Mouse (Mus musculus) ovary, postnatal 10 days (tissue): ENCODE results near the gene Gm15130.

Source experiments
- DNase-seq: peaks from one replicate; pipeline ENCODE4 v3.0.0; 2022; ENCODE audit warnings: low spot score

The Gm15130 gene

GRCm38 (mm10) chr2:111152836-111153235 is at the start of gene Gm15130:
Gm15130 (minus strand) TSS chr2:111152936.
- no peak for DNase-seq

DNA sequence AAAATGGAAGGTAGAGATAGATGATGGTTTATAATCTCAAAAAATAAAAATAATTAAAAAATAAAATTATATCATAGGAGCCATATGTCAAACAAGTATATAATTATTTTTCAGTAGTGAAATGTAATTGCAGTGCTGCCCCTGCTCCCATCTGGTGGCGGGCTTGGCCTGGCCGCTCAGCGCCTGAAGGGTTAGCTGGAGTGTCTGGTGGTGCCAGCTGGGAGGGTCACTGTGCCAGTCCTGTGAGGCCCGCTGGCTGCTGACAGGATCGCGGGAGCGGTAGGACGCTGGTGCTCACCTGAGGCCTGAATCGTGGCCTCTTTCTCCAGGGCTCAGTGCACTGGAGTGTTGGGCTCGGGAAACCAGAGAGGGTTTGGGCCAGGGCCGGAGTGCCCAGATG is 29.3 kb upstream of the Gm15130 start:
- no peak for DNase-seq

DNA sequence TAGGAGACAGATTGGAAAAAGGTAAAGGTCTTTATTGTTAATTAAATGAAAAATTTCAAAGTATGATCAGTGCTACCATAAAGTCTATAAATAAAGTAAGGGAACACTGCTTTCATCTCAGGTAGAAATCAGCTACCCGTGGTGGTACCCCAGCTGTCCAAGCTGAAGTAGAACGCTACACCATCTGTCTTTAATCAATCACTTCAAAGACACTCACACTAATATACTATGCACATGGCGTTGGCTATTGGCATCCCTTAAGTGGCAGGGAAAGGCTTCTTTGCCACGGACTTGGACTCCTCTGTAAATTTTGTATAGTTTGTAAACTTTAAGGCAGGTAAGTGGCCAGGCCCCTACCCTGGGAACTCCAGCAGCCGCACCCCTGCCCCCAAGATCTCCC is 17.0 kb downstream of the Gm15130 start:
- no peak for DNase-seq

- DNase-seq: no peak
These were observed 46.9 kb downstream of the Gm15130 start, which contains the start of gene Gm13941 for GRCm38 (mm10) chr2:111105882-111106281. Gm13941 (minus strand) TSS chr2:111105982.
